Mouse (Mus musculus): ENCODE measurements around the gene Clca4b. TPM values are rescaled to one million over a fixed set of nuclear protein-coding genes. Genes with fewer than 3 reads are reported as not detected.

The Clca4b gene
- total RNA-seq (2023), result not detected

GRCm38 (mm10) chr3:144932335-144932734 lies at the start of gene Clca4b:
Gene Clca4b (minus strand): TSS chr3:144932529.

DNA sequence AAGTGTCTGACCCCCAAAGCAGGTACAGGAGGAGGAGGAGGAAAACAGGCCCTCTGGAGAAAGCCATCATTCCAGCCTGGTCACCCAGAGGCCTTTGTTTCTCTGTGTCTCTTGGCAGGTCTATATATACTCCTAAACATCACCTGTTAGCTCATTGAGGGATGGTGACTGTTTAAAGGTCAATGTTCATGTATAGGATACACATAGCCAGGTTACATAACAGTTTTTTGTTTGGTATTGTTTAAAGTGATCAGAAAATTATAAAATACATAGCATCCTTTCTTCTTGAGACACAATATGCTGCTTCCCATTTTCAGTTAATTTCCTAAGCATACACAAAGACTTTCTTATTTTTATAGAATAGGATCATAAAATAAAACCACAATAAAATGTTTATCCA lies 42.6 kb upstream of the Clca4b start, which contains the start of gene Clca4a:
Gene Clca4a (minus strand): TSS at position 101 of the 400 bp plus-strand sequence.

Other genes starting within 250 kb of the Clca4b start
- 100 to 1,000 TPM; 257 to 261 TPM for gene Sh3glb1, start 212.2 kb downstream of the Clca4b start, total RNA-seq (2023)
- under 1 TPM; 0.15 to 0.18 TPM for gene Clca3a1, start 171.6 kb downstream of the Clca4b start, total RNA-seq (2023)
- gene Clca3a2, start 113.0 kb downstream of the Clca4b start, total RNA-seq (2023), result not detected
- not detected for gene Clca3b, start 83.2 kb downstream of the Clca4b start, total RNA-seq (2023)
- gene Clca4a, start 42.5 kb upstream of the Clca4b start, total RNA-seq (2023), result not detected
- gene Clca1, start 100.2 kb upstream of the Clca4b start, total RNA-seq (2023), result not detected
- not detected for gene Clca2, start 166.9 kb upstream of the Clca4b start, total RNA-seq (2023)
- gene Odf2l, start 186.1 kb upstream of the Clca4b start, total RNA-seq (2023), result 1 to 10 TPM; 6.6 to 8.9 TPM

Data from monocyte, adult 59 days (primary cell).